Mouse (Mus musculus) intestine, postnatal 0 days (tissue): ENCODE measurements around the gene Frem2. TPM values are rescaled to one million over a fixed set of nuclear protein-coding genes. Genes with fewer than 3 reads are reported as not detected.

Experiments
- ATAC-seq: fragments of 200-750 bp; cut with Nextera tagmentation; 2 replicates; pipeline ENCODE4 v1.8.0; 2017; ENCODE audit warnings: mild to moderate bottlenecking, moderate TSS enrichment, moderate library complexity
- H3K27ac ChIP-seq: fragments of 300-500 bp; sonication (generic); 2 replicates; pipeline ENCODE4 v1.5.1; 2014; ENCODE audit warnings: mild to moderate bottlenecking, low read depth, low read length, moderate library complexity
- H3K27me3 ChIP-seq: fragments of 300-500 bp; sonication (generic); replicated peaks from 2 replicates; pipeline ENCODE4 v1.6.1; 2014; ENCODE audit warnings: low read length, mixed read lengths; ENCODE audit not compliant: control insufficient read depth, insufficient read depth
- H3K36me3 ChIP-seq: fragments of 300-500 bp; sonication (generic); 2 replicates; pipeline ENCODE4 v1.6.1; 2014; ENCODE audit warnings: mild to moderate bottlenecking, moderate library complexity; ENCODE audit not compliant: control insufficient read depth, insufficient read depth
- H3K4me1 ChIP-seq: fragments of 300-500 bp; sonication (generic); replicated peaks from 2 replicates; pipeline ENCODE4 v1.6.1; 2014; ENCODE audit warnings: antibody characterized with exemption, low read length, mixed read lengths; ENCODE audit not compliant: control insufficient read depth, insufficient read depth
- H3K4me2 ChIP-seq: fragments of 300-500 bp; sonication (generic); replicated peaks from 2 replicates; pipeline ENCODE4 v1.6.1; 2014; ENCODE audit warnings: low read depth, mild to moderate bottlenecking, moderate library complexity
- H3K4me3 ChIP-seq: fragments of 300-500 bp; sonication (generic); 2 replicates; pipeline ENCODE4 v1.5.1; 2014; ENCODE audit warnings: low read depth, low read length
- H3K9ac ChIP-seq: fragments of 300-500 bp; sonication (generic); 2 replicates; pipeline ENCODE4 v1.6.1; 2014; ENCODE audit warnings: mild to moderate bottlenecking, low read depth, low read length
- H3K9me3 ChIP-seq: fragments of 300-500 bp; sonication (generic); 2 replicates; pipeline ENCODE4 v1.6.1; 2016; ENCODE audit warnings: mixed run types; ENCODE audit not compliant: control insufficient read depth
- CTCF ChIP-seq: sonication (generic); IDR thresholded peaks from 2 replicates; pipeline ENCODE4 v1.5.1; 2016; ENCODE audit warnings: low read depth, mild to moderate bottlenecking, control low read depth, antibody characterized with exemption, moderate library complexity
- WGBS: fragments of 180-500 bp; shearing (Covaris S2); extraction: QIAGEN DNeasy Blood & Tissue Kit; methylation state at CpG from one replicate; pipeline ENCODE4 v1.1.7; 2014; 5-methylcytosine and 5-hydroxymethylcytosine counted together
- polyA plus RNA-seq: library from polyadenylated mRNA; unstranded; fragments of >200 nt; fragmentation: Nextera tagmentation; extraction: Ambion mirVana; gene quantifications from 2 replicates; pipeline ENCODE4 v1.2.1, GENCODE M21; 2015

Gene Frem2
- polyA plus RNA-seq, 1 experiment from 2014 or later, result 2.8 TPM

- 48% methylated on average over 7 of the region's 7 CpGs for WGBS
- H3K27me3 ChIP-seq, result no peaks in the 10 kb centered on the region
- H3K4me3 ChIP-seq, result no peak overlapping the region
- no peak for TF ChIP-seq CTCF
- H3K4me2 ChIP-seq, result no peak overlapping the region
- no peaks in the 10 kb centered on the region for H3K4me1 ChIP-seq
- H3K27ac ChIP-seq, result no peak overlapping the region; the same call in 1 of the 2 replicates
- ATAC-seq, result no peak
- H3K9me3 ChIP-seq, result no peaks in the 10 kb centered on the region
- H3K36me3 ChIP-seq, result no peaks in the 10 kb centered on the region
- no peak overlapping the region for H3K9ac ChIP-seq
Observed at GRCm38 (mm10) chr3:53564521-53564920, 92.6 kb downstream of the Frem2 start.

DNA sequence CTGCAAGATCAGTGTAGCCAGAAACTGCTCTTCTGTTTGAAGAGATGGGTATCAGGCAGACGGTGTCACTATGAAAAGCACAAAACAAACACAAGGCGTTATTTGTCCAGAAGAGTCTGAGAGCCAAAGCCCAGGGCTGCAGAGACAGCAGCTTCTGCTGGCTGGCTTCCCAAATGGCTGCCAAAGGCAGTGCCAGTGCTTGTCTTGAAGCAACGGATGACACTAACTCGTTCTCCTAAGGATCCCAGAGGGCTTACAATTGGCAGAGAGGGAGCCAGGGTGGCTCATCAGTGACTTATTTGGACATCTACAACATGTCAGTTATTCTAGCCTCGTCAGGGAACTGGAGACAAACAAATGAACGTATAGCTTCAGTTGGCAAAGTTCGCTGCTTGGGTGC lies 93.4 kb downstream of the Frem2 start:
- Histone ChIP-seq H3K9me3 (no peaks in the 10 kb centered on the region), H3K27ac (no peak overlapping the region), H3K4me2 (no peak overlapping the region), H3K4me1 (no peaks in the 10 kb centered on the region), H3K9ac (no peak overlapping the region), H3K27me3 (no peaks in the 10 kb centered on the region), H3K36me3 (no peaks in the 10 kb centered on the region), H3K4me3 (no peak overlapping the region)
- 47% methylated on average over 7 of the region's 7 CpGs for WGBS
- TF ChIP-seq CTCF, result no peak
- ATAC-seq, result no peak

- Histone ChIP-seq H3K4me2 (no peak overlapping the region), H3K9ac (no peak overlapping the region), H3K27ac (no peak overlapping the region), H3K27me3 (no peaks in the 10 kb centered on the region), H3K9me3 (no peaks in the 10 kb centered on the region), H3K4me3 (no peak overlapping the region), H3K36me3 (no peaks in the 10 kb centered on the region), H3K4me1 (no peaks in the 10 kb centered on the region)
- peak; percentile 79 for ATAC-seq
- no peak for TF ChIP-seq CTCF
- WGBS, result 45% methylated on average over 7 of the region's 7 CpGs
Observed at GRCm38 (mm10) chr3:53561813-53562212, 95.3 kb downstream of the Frem2 start.

DNA sequence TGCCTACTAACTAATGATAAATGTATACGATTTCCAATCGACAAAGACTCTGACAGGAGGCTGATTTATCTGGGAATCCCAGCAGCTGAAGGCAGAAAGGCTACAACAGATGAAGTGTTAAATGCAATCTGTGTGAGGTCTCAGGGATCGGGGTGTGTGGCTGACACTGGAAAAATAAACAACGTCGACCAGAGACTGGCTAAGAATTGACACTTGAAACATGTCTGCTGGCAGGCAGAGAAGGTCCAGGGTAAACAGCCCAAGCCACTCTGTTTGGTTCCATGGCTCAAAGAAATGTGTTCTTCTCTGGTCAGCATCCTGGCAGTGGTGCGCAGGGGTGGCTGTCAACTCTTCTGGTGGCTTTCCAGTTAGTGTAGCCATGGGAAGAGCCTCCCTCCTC lies 98.1 kb downstream of the Frem2 start:
- no peak overlapping the region for H3K27ac ChIP-seq
- 34% methylated on average over 6 of the region's 6 CpGs for WGBS

DNA sequence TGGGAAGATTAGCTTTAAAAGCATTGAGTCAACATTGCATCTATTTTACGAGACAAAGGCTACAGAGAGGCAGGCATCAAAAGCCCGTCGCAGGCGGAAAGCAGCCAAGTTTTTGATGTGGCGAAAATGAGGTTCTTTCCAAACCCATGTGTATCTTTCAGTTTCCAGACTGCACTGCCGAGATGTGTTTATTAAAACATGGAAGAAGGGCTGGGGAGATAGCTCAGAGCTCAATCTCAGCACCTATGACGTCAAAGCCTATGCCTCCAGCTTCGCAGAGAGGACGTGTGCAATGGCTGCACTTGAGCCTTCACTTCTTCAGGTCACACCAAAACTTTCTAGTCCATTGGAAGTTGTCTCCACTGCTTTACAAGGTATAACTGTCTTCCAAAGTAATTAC lies 98.9 kb downstream of the Frem2 start:
- 0 out of 2 replicates have a peak overlapping the region, but pooled peaks have one; percentile 54 for H3K27ac ChIP-seq
- no peak overlapping the region; the same call in 1 of the 2 replicates for H3K4me2 ChIP-seq
- no peaks in the 10 kb centered on the region for H3K36me3 ChIP-seq
- no peaks in the 10 kb centered on the region for H3K27me3 ChIP-seq
- no peak overlapping the region for H3K9ac ChIP-seq
- no peak for TF ChIP-seq CTCF
- 66% methylated on average over 9 of the region's 9 CpGs for WGBS
- no peaks in the 10 kb centered on the region for H3K9me3 ChIP-seq
- H3K4me1 ChIP-seq, result no peaks in the 10 kb centered on the region
- ATAC-seq, result no peak
- no peak overlapping the region for H3K4me3 ChIP-seq

More for the DNA sequence above, 98.1 kb downstream of the Frem2 start:
- H3K4me1 ChIP-seq, result no peaks in the 10 kb centered on the region
- no peak for TF ChIP-seq CTCF
- H3K36me3 ChIP-seq, result no peaks in the 10 kb centered on the region
- no peaks in the 10 kb centered on the region for H3K9me3 ChIP-seq
- H3K27me3 ChIP-seq, result no peaks in the 10 kb centered on the region
- no peak overlapping the region for H3K9ac ChIP-seq
- H3K4me3 ChIP-seq, result no peak overlapping the region
- ATAC-seq, result no peak
- H3K4me2 ChIP-seq, result no peak overlapping the region

DNA sequence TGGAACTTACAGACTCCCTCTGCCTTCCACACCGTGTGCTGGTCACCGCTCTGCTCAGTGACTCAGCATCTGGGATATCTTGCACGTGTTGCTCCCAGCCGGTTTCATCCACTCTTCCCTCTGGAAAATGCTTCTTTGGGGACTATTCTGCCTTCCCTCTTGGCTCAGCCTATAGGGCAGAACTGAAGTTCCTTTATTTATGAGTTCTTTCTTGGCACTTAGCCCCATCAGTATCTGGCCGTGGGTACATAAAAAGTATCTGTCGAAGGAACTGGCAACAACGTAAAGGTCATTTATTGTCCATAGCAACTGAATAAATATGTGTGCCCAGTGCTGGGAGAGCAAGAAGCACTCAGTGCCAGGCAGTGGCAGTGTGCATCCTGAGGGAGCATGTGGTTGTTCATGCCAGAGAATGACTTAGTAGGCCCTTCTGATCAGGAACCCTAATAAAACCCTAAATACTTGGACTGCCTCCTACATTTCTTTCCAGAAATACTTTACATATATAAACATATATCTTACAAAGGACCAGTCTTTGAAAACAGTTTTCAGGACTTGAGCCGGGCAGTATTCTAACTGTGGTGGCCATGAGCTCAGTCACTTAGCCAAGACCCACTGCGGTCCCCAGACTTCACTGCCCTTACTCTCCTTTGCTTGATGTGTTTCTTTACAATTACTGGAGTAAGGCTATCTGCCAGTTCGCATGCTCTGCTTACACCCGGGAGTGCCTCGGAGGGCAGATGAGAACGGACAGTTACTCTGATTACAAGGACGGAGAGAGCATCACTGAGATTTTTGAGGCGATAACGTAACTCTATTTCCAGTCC lies 99.6 kb downstream of the Frem2 start:
- H3K9ac ChIP-seq, result no peak overlapping the region
- no peaks in the 10 kb centered on the region for H3K4me1 ChIP-seq
- TF ChIP-seq CTCF, result no peak
- no peaks in the 10 kb centered on the region for H3K9me3 ChIP-seq
- no peak for ATAC-seq
- no peak overlapping the region; the same call in 1 of the 2 replicates for H3K4me2 ChIP-seq
- WGBS, result 64% methylated on average over 16 of the region's 16 CpGs
- no peaks in the 10 kb centered on the region for H3K36me3 ChIP-seq
- H3K27ac ChIP-seq, result peak overlapping the region; percentile 54
- H3K4me3 ChIP-seq, result no peak overlapping the region
- no peaks in the 10 kb centered on the region for H3K27me3 ChIP-seq
